Mouse (Mus musculus) MEL (cell line): Measurements from ENCODE around the gene Ttc39a. TPM values are rescaled to one million over a fixed set of nuclear protein-coding genes. Genes with fewer than 3 reads are reported as not detected.
"Not testable (repeated sequence)": the region's sequence is repeated elsewhere in the genome, so short reads cannot be mapped to it uniquely, and the experiment has no call there.

Experiments
- DNase-seq: peaks from one replicate; pipeline ENCODE4 v3.0.0; 2011; ENCODE audit warnings: low read depth, low spot score
- H3K27ac ChIP-seq: 2 replicates; pipeline ENCODE4 v1.5.1; 2012; ENCODE audit warnings: low read depth, mild to moderate bottlenecking, control low read depth, low read length, moderate library complexity; ENCODE audit not compliant: control insufficient read depth
- H3K27me3 ChIP-seq, 2 experiments: fragments of 150-350 bp in 1 of 2; sonication (generic) in 1 of 2; 2 replicates each; pipeline ENCODE4 v1.6.1; 2012; ENCODE audit warnings: low read length in 2 of 2, mild to moderate bottlenecking in 2 of 2, improper control_type of control experiment in 1 of 2, moderate library complexity in 1 of 2; ENCODE audit not compliant: insufficient read depth in 2 of 2, control insufficient read depth in 1 of 2
- H3K36me3 ChIP-seq, 2 experiments: 2 replicates each; pipeline ENCODE4 v1.6.1; 2012 to 2014; ENCODE audit warnings: low read length in 2 of 2, improper control_type of control experiment in 1 of 2, inconsistent platforms in 1 of 2, mild to moderate bottlenecking in 1 of 2; ENCODE audit not compliant: insufficient read depth in 2 of 2, control insufficient read depth in 1 of 2
- H3K4me1 ChIP-seq, 2 experiments: fragments of 150-350 bp in 1 of 2; sonication (generic) in 1 of 2; 2 replicates each; pipeline ENCODE4 v1.6.1; 2012; ENCODE audit warnings: low read length in 2 of 2, improper control_type of control experiment in 1 of 2, mild to moderate bottlenecking in 1 of 2; ENCODE audit not compliant: insufficient read depth in 2 of 2, control insufficient read depth in 1 of 2
- H3K4me3 ChIP-seq, 2 experiments: fragments of 150-350 bp in 1 of 2; sonication (generic) in 1 of 2; 2 replicates each; pipeline ENCODE4 v1.5.1; 2012; ENCODE audit warnings: low read depth in 2 of 2, low read length in 2 of 2, mild to moderate bottlenecking in 2 of 2, moderate library complexity in 2 of 2, control low read depth in 1 of 2, improper control_type of control experiment in 1 of 2; ENCODE audit not compliant: control insufficient read depth in 1 of 2, insufficient read depth in 1 of 2
- H3K79me2 ChIP-seq: 2 replicates; pipeline ENCODE4 v1.6.1; 2012; ENCODE audit warnings: mild to moderate bottlenecking, low read length, moderate library complexity; ENCODE audit not compliant: control insufficient read depth, poor library complexity, insufficient read depth
- H3K9ac ChIP-seq: 2 replicates; pipeline ENCODE4 v1.6.1; 2012; ENCODE audit warnings: low read depth, mild to moderate bottlenecking, control low read depth, low read length, moderate library complexity; ENCODE audit not compliant: control insufficient read depth, poor library complexity, severe bottlenecking
- H3K9me3 ChIP-seq: fragments of 150-350 bp; sonication (generic); replicated peaks from 2 replicates; pipeline ENCODE4 v1.6.1; 2012; ENCODE audit warnings: mild to moderate bottlenecking, low read length, improper control_type of control experiment, moderate library complexity; ENCODE audit not compliant: insufficient read depth
- BHLHE40 ChIP-seq: IDR thresholded peaks from 2 replicates; pipeline ENCODE4 v1.6.1; 2012; ENCODE audit warnings: low read depth, mild to moderate bottlenecking, inconsistent platforms, low read length, improper control_type of control experiment, borderline replicate concordance
- CHD1 ChIP-seq: IDR thresholded peaks from 2 replicates; pipeline ENCODE4 v1.6.1; 2012; ENCODE audit warnings: low read depth, mild to moderate bottlenecking, inconsistent platforms, low read length, improper control_type of control experiment
- CTCF ChIP-seq, 3 experiments: IDR thresholded peaks in 2 of 3; conservative IDR thresholded peaks in 1 of 3; 2 replicates each; pipeline ENCODE4 v1.5.1; 2011 to 2012; ENCODE audit warnings: low read length in 3 of 3, low read depth in 2 of 3, mild to moderate bottlenecking in 2 of 3, improper control_type of control experiment in 1 of 3, inconsistent platforms in 1 of 3, mixed read lengths in 1 of 3, moderate library complexity in 1 of 3; ENCODE audit not compliant: control insufficient read depth in 1 of 3, insufficient read depth in 1 of 3, poor library complexity in 1 of 3, severe bottlenecking in 1 of 3
- ELF1 ChIP-seq: IDR thresholded peaks from 2 replicates; pipeline ENCODE4 v1.6.1; 2014; ENCODE audit warnings: low read depth, mild to moderate bottlenecking, inconsistent platforms, low read length, improper control_type of control experiment, moderate library complexity
- EP300 ChIP-seq, 2 experiments: IDR thresholded peaks; 2 replicates each; pipeline ENCODE4 v1.6.1; 2011; ENCODE audit warnings: improper control_type of control experiment in 2 of 2, low read length in 2 of 2, low read depth in 1 of 2, mild to moderate bottlenecking in 1 of 2
- ETS1 ChIP-seq: IDR thresholded peaks from 2 replicates; pipeline ENCODE4 v1.6.1; 2012; ENCODE audit warnings: low read depth, mild to moderate bottlenecking, inconsistent platforms, low read length, improper control_type of control experiment, moderate library complexity
- GATA1 ChIP-seq: IDR thresholded peaks from 2 replicates; pipeline ENCODE4 v1.6.1; 2011; ENCODE audit warnings: low read depth, low read length, improper control_type of control experiment
- HCFC1 ChIP-seq: IDR thresholded peaks from 2 replicates; pipeline ENCODE4 v1.6.1; 2012; ENCODE audit warnings: low read depth, mild to moderate bottlenecking, inconsistent platforms, low read length, improper control_type of control experiment, moderate library complexity
- JUND ChIP-seq: IDR thresholded peaks from 2 replicates; pipeline ENCODE4 v1.6.1; 2011; ENCODE audit warnings: low read depth, mild to moderate bottlenecking, improper control_type of control experiment, low read length
- MAX ChIP-seq: IDR thresholded peaks from 2 replicates; pipeline ENCODE4 v1.6.1; 2011; ENCODE audit warnings: low read length, improper control_type of control experiment
- MAZ ChIP-seq: IDR thresholded peaks from 2 replicates; pipeline ENCODE4 v1.6.1; 2012; ENCODE audit warnings: low read depth, mild to moderate bottlenecking, inconsistent platforms, low read length, improper control_type of control experiment
- MXI1 ChIP-seq: IDR thresholded peaks from 2 replicates; pipeline ENCODE4 v1.6.1; 2011; ENCODE audit warnings: mild to moderate bottlenecking, low read depth, low read length, improper control_type of control experiment
- MYC ChIP-seq: IDR thresholded peaks from 2 replicates; pipeline ENCODE4 v1.6.1; 2011; ENCODE audit warnings: low read depth, mild to moderate bottlenecking, low read length, improper control_type of control experiment, moderate library complexity
- NELFE ChIP-seq: IDR thresholded peaks from 2 replicates; pipeline ENCODE4 v1.6.1; 2011; ENCODE audit warnings: low read depth, low read length, improper control_type of control experiment
- POLR2A ChIP-seq, 2 experiments: IDR thresholded peaks; 2 replicates each; pipeline ENCODE4 v1.6.1; 2011 to 2012; ENCODE audit warnings: low read length in 2 of 2, mild to moderate bottlenecking in 2 of 2, control low read depth in 1 of 2, improper control_type of control experiment in 1 of 2, low read depth in 1 of 2, moderate library complexity in 1 of 2; ENCODE audit not compliant: control insufficient read depth in 1 of 2, insufficient read depth in 1 of 2, poor library complexity in 1 of 2
- POLR2AphosphoS5 ChIP-seq: IDR thresholded peaks from 2 replicates; pipeline ENCODE4 v1.6.1; 2012; ENCODE audit warnings: low read depth, borderline replicate concordance, mild to moderate bottlenecking, inconsistent platforms, low read length, moderate library complexity, mixed read lengths
- RAD21 ChIP-seq: IDR thresholded peaks from 2 replicates; pipeline ENCODE4 v1.6.1; 2011; ENCODE audit warnings: mild to moderate bottlenecking, low read depth, low read length, improper control_type of control experiment
- SIN3A ChIP-seq: IDR thresholded peaks from 2 replicates; pipeline ENCODE4 v1.6.1; 2012; ENCODE audit warnings: low read length, improper control_type of control experiment, inconsistent platforms
- TAL1 ChIP-seq: IDR thresholded peaks from 2 replicates; pipeline ENCODE4 v1.6.1; 2012; ENCODE audit warnings: mild to moderate bottlenecking, inconsistent platforms, low read length, moderate library complexity, mixed read lengths
- TBP ChIP-seq: IDR thresholded peaks from 2 replicates; pipeline ENCODE4 v1.8.0; 2011; ENCODE audit warnings: low read depth, low read length, improper control_type of control experiment
- TCF12 ChIP-seq: IDR thresholded peaks from 2 replicates; pipeline ENCODE4 v1.6.1; 2014; ENCODE audit warnings: low read depth, mild to moderate bottlenecking, inconsistent platforms, low read length, improper control_type of control experiment, moderate library complexity
- USF1 ChIP-seq: IDR thresholded peaks from 2 replicates; pipeline ENCODE4 v1.6.1; 2014; ENCODE audit warnings: low read depth, mild to moderate bottlenecking, inconsistent platforms, low read length, improper control_type of control experiment, moderate library complexity
- USF2 ChIP-seq, 2 experiments: IDR thresholded peaks; 2 replicates each; pipeline ENCODE4 v1.6.1; 2011 to 2012; ENCODE audit warnings: improper control_type of control experiment in 2 of 2, low read length in 2 of 2, borderline replicate concordance in 1 of 2, inconsistent platforms in 1 of 2, low read depth in 1 of 2, mild to moderate bottlenecking in 1 of 2; ENCODE audit not compliant: insufficient read depth in 1 of 2
- ZNF384 ChIP-seq: IDR thresholded peaks from 2 replicates; pipeline ENCODE4 v1.6.1; 2012; ENCODE audit warnings: low read depth, mild to moderate bottlenecking, inconsistent platforms, low read length, improper control_type of control experiment
- polyA plus RNA-seq, 2 experiments: library from polyadenylated mRNA; stranded (reverse) in 1 of 2; unstranded in 1 of 2; fragments of >175 nt in 1 of 2; fragments of >200 nt in 1 of 2; gene quantifications; 2 replicates each; pipeline versions ENCODE4 v1.2.1 to v1.2.4; 2012; ENCODE audit warnings: low replicate concordance in 2 of 2, low read depth in 1 of 2; ENCODE audit not compliant: insufficient read length in 2 of 2, insufficient read depth in 1 of 2, missing spikeins in 1 of 2
- total RNA-seq: library from RNA; depleted of rRNA; stranded (reverse); fragments of 300-350 nt; gene quantifications from 2 replicates; pipeline ENCODE4 v1.2.3, GENCODE M21; 2012

Ttc39a gene
- total and polyA plus RNA-seq, 3 experiments, result 2.8 to 4.2 TPM; not detected in 1

- H3K27me3 ChIP-seq, H3K27ac ChIP-seq, H3K4me1 ChIP-seq, H3K36me3 ChIP-seq, DNase-seq, H3K9me3 ChIP-seq, H3K79me2 ChIP-seq, H3K9ac ChIP-seq: not testable (repeated sequence)
- H3K4me3 ChIP-seq, result peak overlapping the region in 1 of 2 experiments; percentile 17; a peak in 1 of 4 replicates
- peak in 2 of 3 experiments; percentile 12 to 19; a peak in 1 of 6 replicates for TF ChIP-seq CTCF (IDR thresholded peaks at IDR 0.05 in 2 of 3, conservative IDR thresholded peaks at IDR 0.05 in 1 of 3; ENCODE audit: control insufficient read depth in 1 of 3, insufficient read depth in 1 of 3, low read depth in 2 of 3, low read length in 3 of 3, poor library complexity in 1 of 3, severe bottlenecking in 1 of 3)
Observed at GRCm38 (mm10) chr4:109404908-109405307, 1.5 kb upstream of the Ttc39a start.

- no peaks in the 10 kb centered on the region; the same call in 1 of the 2 replicates for H3K79me2 ChIP-seq
- no peaks in the 10 kb centered on the region for H3K27me3 ChIP-seq
- H3K9me3 ChIP-seq, result no peaks in the 10 kb centered on the region
- peak overlapping the region; percentile 63 for H3K27ac ChIP-seq
- H3K36me3 ChIP-seq, result peaks cover 0 to under 1% of the 10 kb centered on the region in 2 experiments; a peak in 2 of 4 replicates
- H3K4me1 ChIP-seq, result peaks cover 0 to 12% of the 10 kb centered on the region in 2 experiments; a peak in 2 of 4 replicates
- no peak for TF ChIP-seq ELF1
- peak overlapping the region; percentile 43 to 64 for H3K4me3 ChIP-seq
- no peak for DNase-seq
- H3K9ac ChIP-seq, result peak overlapping the region; percentile 76
Observed at GRCm38 (mm10) chr4:109405415-109405814, 1.0 kb upstream of the Ttc39a start.

- TF ChIP-seq ELF1, result 0 out of 2 replicates have a peak, but pooled peaks have one; percentile 27
- TF ChIP-seq TAL1, result peak; percentile 75
- TF ChIP-seq EP300 (IDR thresholded peaks at IDR 0.05; ENCODE audit: low read depth in 1 of 2, low read length in 2 of 2), result peak; percentile 72 to 75
- TF ChIP-seq CHD1, result 0 out of 2 replicates have a peak, but pooled peaks have one; percentile 57
- TF ChIP-seq MXI1, result peak; percentile 94
- peak; percentile 87 for TF ChIP-seq JUND
- TF ChIP-seq TBP, result no peak
- TF ChIP-seq USF1, result peak; percentile 85
- peak; percentile 70 for TF ChIP-seq HCFC1
- peak; percentile 67 for TF ChIP-seq GATA1
- TF ChIP-seq USF2 (IDR thresholded peaks at IDR 0.05; ENCODE audit: borderline replicate concordance in 1 of 2, insufficient read depth in 1 of 2, low read depth in 1 of 2, low read length in 2 of 2), result no peak
- TF ChIP-seq ETS1, result peak; percentile 94
- TF ChIP-seq BHLHE40, result peak; percentile 78; the same call in 1 of the 2 replicates
- no peak for TF ChIP-seq ZNF384
- TF ChIP-seq SIN3A, result peak; percentile 97
- peak; percentile 75 for TF ChIP-seq TCF12
- TF ChIP-seq POLR2AphosphoS5, result no peak
- peak in 1 of 2 experiments; percentile 7; a peak in 2 of 4 replicates for TF ChIP-seq POLR2A (IDR thresholded peaks at IDR 0.05; ENCODE audit: control insufficient read depth in 1 of 2, insufficient read depth in 1 of 2, low read depth in 1 of 2, low read length in 2 of 2, poor library complexity in 1 of 2)
- TF ChIP-seq MAZ, result 0 out of 2 replicates have a peak, but pooled peaks have one; percentile 36
- TF ChIP-seq NELFE, result peak; percentile 42
- TF ChIP-seq RAD21, result no peak
- TF ChIP-seq MAX, result peak; percentile 95
- peak; percentile 92 for TF ChIP-seq MYC
- peak overlapping the region; percentile 76 for H3K9ac ChIP-seq
Observed at GRCm38 (mm10) chr4:109406054-109406485, 353 bp upstream of the Ttc39a start.

More at GRCm38 (mm10) chr4:109406054-109406485, 353 bp upstream of the Ttc39a start:
- peaks cover 0 to 6% of the 10 kb centered on the region in 2 experiments; a peak in 2 of 4 replicates for H3K36me3 ChIP-seq
- peak overlapping the region; percentile 71 for H3K27ac ChIP-seq
- DNase-seq, result peak; percentile 91
- no peaks in the 10 kb centered on the region; the same call in 1 of the 2 replicates for H3K79me2 ChIP-seq
- H3K9me3 ChIP-seq, result no peaks in the 10 kb centered on the region
- no peaks in the 10 kb centered on the region for H3K27me3 ChIP-seq
- H3K4me3 ChIP-seq, result peak overlapping the region; percentile 43 to 64
- peaks cover 0 to 17% of the 10 kb centered on the region in 2 experiments; a peak in 3 of 4 replicates for H3K4me1 ChIP-seq
